ENCODE assay signal across 21 mouse cellular contexts in genomic region chr19:32762493-32762892, GRCm38 (mm10). TPM values are rescaled to one million over a fixed set of nuclear protein-coding genes. Genes with fewer than 3 reads are reported as not detected.
DNase-seq lines count a peak whose midpoint lies in the region; ATAC-seq and TF ChIP-seq lines count a peak whose summit lies in the region.
"Had no signal": no experiment of that assay in that cellular context is flagged by ENCODE, and none has a peak within 500 bp of the region (broad histone marks: within the 10 kb centered on the region; RNA-seq: fewer than 3 reads in every experiment).

No protein-coding gene starts in this region.

- H3K4me1 ChIP-seq in forebrain, postnatal 0 days (ENCODE audit: insufficient read depth): peaks cover 10% of the 10 kb centered on the region
- peaks cover 41% of the 10 kb centered on the region for H3K4me1 ChIP-seq in forebrain, embryonic 15.5 days
- H3K4me1 ChIP-seq in neural tube, embryonic 13.5 days (replicated peaks): peaks cover 62% of the 10 kb centered on the region

- no peaks in the 10 kb centered on the region for H3K9me3 ChIP-seq in forebrain, postnatal 0 days (ENCODE audit: low read length)
- no peaks in the 10 kb centered on the region for H3K9me3 ChIP-seq in forebrain, embryonic 15.5 days
- H3K9me3 ChIP-seq in neural tube, embryonic 13.5 days: no peaks in the 10 kb centered on the region
- H3K9me3 ChIP-seq: embryonic facial prominence, embryonic 12.5 days; heart, embryonic 15.5 days; limb, embryonic 10.5 days; liver, embryonic 13.5 days; lung, embryonic 15.5 days; midbrain, embryonic 12.5 days had no signal

- no peak overlapping the region for H3K4me3 ChIP-seq in forebrain, postnatal 0 days (ENCODE audit: low read depth, low read length)
- H3K4me3 ChIP-seq in forebrain, embryonic 15.5 days: no peak overlapping the region
- peak overlapping the region; percentile 94 for H3K4me3 ChIP-seq in layer of hippocampus, adult 2 months
- no peak overlapping the region for H3K4me3 ChIP-seq in neural tube, embryonic 13.5 days
- H3K4me3 ChIP-seq: embryonic facial prominence, embryonic 12.5 days; heart, embryonic 15.5 days; limb, embryonic 10.5 days; liver, embryonic 13.5 days; lung, embryonic 15.5 days; midbrain, embryonic 12.5 days had no signal

- H3K36me3 ChIP-seq in forebrain, postnatal 0 days (ENCODE audit: insufficient read depth): no peaks in the 10 kb centered on the region
- no peaks in the 10 kb centered on the region; the same call in 1 of the 2 replicates for H3K36me3 ChIP-seq in forebrain, embryonic 15.5 days
- H3K36me3 ChIP-seq in neural tube, embryonic 13.5 days: no peaks in the 10 kb centered on the region
- peaks cover 3% of the 10 kb centered on the region; the same call in 1 of the 2 replicates for H3K36me3 ChIP-seq in splenic B cell, adult 2 months (ENCODE audit: control insufficient read depth, insufficient read depth, low read length, poor library complexity, severe bottlenecking)
- H3K36me3 ChIP-seq: embryonic facial prominence, embryonic 12.5 days; heart, embryonic 15.5 days; midbrain, embryonic 12.5 days had no signal

- peak overlapping the region; percentile 13; the same call in 1 of the 2 replicates for H3K4me2 ChIP-seq in forebrain, postnatal 0 days (ENCODE audit: low read depth)
- H3K4me2 ChIP-seq in forebrain, embryonic 15.5 days (replicated peaks): no peak overlapping the region
- H3K4me2 ChIP-seq in neural tube, embryonic 13.5 days: peak overlapping the region; percentile 30
- H3K4me2 ChIP-seq: embryonic facial prominence, embryonic 12.5 days; heart, embryonic 15.5 days; liver, embryonic 13.5 days; lung, embryonic 15.5 days; midbrain, embryonic 12.5 days had no signal

- no peaks in the 10 kb centered on the region for H3K27me3 ChIP-seq in forebrain, postnatal 0 days (ENCODE audit: insufficient read depth, low read length)
- H3K27me3 ChIP-seq in forebrain, embryonic 15.5 days: no peaks in the 10 kb centered on the region
- H3K27me3 ChIP-seq in neural tube, embryonic 13.5 days: no peaks in the 10 kb centered on the region
- no peaks in the 10 kb centered on the region for H3K27me3 ChIP-seq in splenic B cell, adult 2 months (ENCODE audit: control insufficient read depth, insufficient read depth, low read length, poor library complexity, severe bottlenecking)
- H3K27me3 ChIP-seq: embryonic facial prominence, embryonic 12.5 days; heart, embryonic 15.5 days; liver, embryonic 13.5 days; lung, embryonic 15.5 days; midbrain, embryonic 12.5 days had no signal

- WGBS in forebrain, postnatal 0 days: 80% methylated on average over 4 of the region's 4 CpGs
- WGBS in forebrain, embryonic 15.5 days: 96% methylated on average over 4 of the region's 4 CpGs
- 89% methylated on average over 4 of the region's 4 CpGs for WGBS in neural tube, embryonic 13.5 days

- no peak for ATAC-seq in forebrain, postnatal 0 days
- ATAC-seq in forebrain, embryonic 15.5 days (replicated peaks): no peak
- no peak for ATAC-seq in neural tube, embryonic 13.5 days (ENCODE audit: low read depth)

- DNase-seq in forebrain, postnatal 0 days: no peak
- DNase-seq in layer of hippocampus, adult 2 months (ENCODE audit: low spot score in 2 of 2): no peak
- no peak for DNase-seq in layer of hippocampus, adult 11-12 months (ENCODE audit: low spot score)
- DNase-seq in neural tube, embryonic 10.5 days (ENCODE audit: extremely low spot score, low spot score): no peak
- DNase-seq in splenic B cell, adult 2 months (ENCODE audit: low read depth, low spot score): peak; percentile 24
- no peak for DNase-seq in cerebellum, postnatal 4 days (ENCODE audit: low spot score in 2 of 2)
- DNase-seq: cerebellum, adult 8-10 months; gastrocnemius, postnatal 25 days; kidney, adult 8-10 months; kidney, postnatal 14 days; liver, embryonic 13.5 days; right cerebral cortex, adult 18-20 months; thymus, postnatal 36 days had no signal

- no peak overlapping the region for H3K9ac ChIP-seq in forebrain, postnatal 0 days
- no peak overlapping the region for H3K9ac ChIP-seq in forebrain, embryonic 15.5 days (replicated peaks)
- H3K9ac ChIP-seq in neural tube, embryonic 13.5 days: no peak overlapping the region
- H3K9ac ChIP-seq: embryonic facial prominence, embryonic 12.5 days; heart, embryonic 15.5 days; liver, embryonic 13.5 days; lung, embryonic 15.5 days; midbrain, embryonic 12.5 days had no signal

- H3K27ac ChIP-seq in forebrain, postnatal 0 days (ENCODE audit: low read depth, low read length): no peak overlapping the region
- no peak overlapping the region for H3K27ac ChIP-seq in forebrain, embryonic 15.5 days (replicated peaks)
- H3K27ac ChIP-seq in layer of hippocampus, adult 2 months: no peak overlapping the region
- H3K27ac ChIP-seq in neural tube, embryonic 13.5 days (replicated peaks): no peak overlapping the region
- H3K27ac ChIP-seq: embryonic facial prominence, embryonic 12.5 days; heart, embryonic 15.5 days; limb, embryonic 10.5 days; liver, embryonic 13.5 days; lung, embryonic 15.5 days; macrophage; midbrain, embryonic 12.5 days had no signal

- TF ChIP-seq CTCF in forebrain, postnatal 0 days (IDR thresholded peaks at IDR 0.05; ENCODE audit: low read depth): no peak
- no peak for TF ChIP-seq CTCF in layer of hippocampus, adult 2 months (conservative IDR thresholded peaks at IDR 0.05)

RNA-seq across cellular contexts. Expression of gene Pten, which starts 5.2 kb away (rescaled TPM):
- 105 and 122 TPM in 2 replicates for total RNA-seq in forebrain, postnatal 0 days (2014; rRNA removed)
- 10.0 and 12.3 TPM in 2 replicates for polyA plus RNA-seq in forebrain, postnatal 0 days (2015; fragmentation: Nextera tagmentation; extraction: Ambion mirVana)
- polyA plus RNA-seq in forebrain, embryonic 15.5 days (2015; fragmentation: Nextera tagmentation; extraction: Ambion mirVana): 12.2 TPM in 2 replicates
- total RNA-seq in layer of hippocampus, adult 2 months (2021): 100 to 1,000 TPM; 114 TPM
- 10.0 and 11.5 TPM in 2 replicates for polyA plus RNA-seq in neural tube, embryonic 13.5 days (2015; fragmentation: Nextera tagmentation; extraction: Ambion mirVana)

RNA-seq across cellular contexts. Expression of gene Atad1, which starts 22.9 kb away (rescaled TPM):
- 135 and 173 TPM in 2 replicates for total RNA-seq in forebrain, postnatal 0 days (2014; rRNA removed)
- polyA plus RNA-seq in forebrain, postnatal 0 days (2015; fragmentation: Nextera tagmentation; extraction: Ambion mirVana): 119 and 121 TPM in 2 replicates
- 113 and 120 TPM in 2 replicates for polyA plus RNA-seq in forebrain, embryonic 15.5 days (2015; fragmentation: Nextera tagmentation; extraction: Ambion mirVana)
- total RNA-seq in layer of hippocampus, adult 2 months (2021): 10 to 100 TPM; 91.7 to 92.5 TPM
- polyA plus RNA-seq in neural tube, embryonic 13.5 days (2015; fragmentation: Nextera tagmentation; extraction: Ambion mirVana): 113 and 117 TPM in 2 replicates
